Mouse (Mus musculus): Measurements from ENCODE around the gene Cyp2w1. TPM values are rescaled to one million over a fixed set of nuclear protein-coding genes. Genes with fewer than 3 reads are reported as not detected.

Cyp2w1 gene
- total RNA-seq (2021), result not detected
- long read RNA-seq, experiment 1, result 0 reads
- long read RNA-seq, experiment 2, result 0 reads

DNA sequence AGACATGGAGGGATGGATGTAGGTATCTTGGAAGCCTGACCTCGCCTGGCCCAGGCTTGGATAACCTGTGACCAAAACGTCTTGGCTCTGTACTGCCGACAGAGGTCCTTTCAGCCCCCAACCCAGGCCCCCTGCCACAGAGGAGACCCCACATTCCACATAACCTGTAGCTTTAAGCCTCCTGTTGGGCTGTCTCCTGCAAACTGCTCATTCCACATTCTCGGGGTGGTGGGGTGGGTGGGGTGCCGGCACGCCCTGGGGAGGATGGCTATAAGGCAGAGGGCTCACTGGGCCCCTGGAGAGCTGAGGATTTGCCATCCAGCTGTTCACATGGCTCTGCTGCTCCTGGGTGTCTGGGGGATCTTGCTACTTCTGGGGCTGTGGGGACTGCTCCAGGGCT, at the start of gene Cyp2w1:
TSS of gene Cyp2w1 (plus strand) at position 301 of the 400 bp plus-strand sequence.
- DNase-seq, result no peak
- intact Hi-C loops (cut with DNase I), result no loop called here

GRCm38 (mm10) chr5:139303646-139304061, 48.8 kb upstream of the Cyp2w1 start:
- intact Hi-C loops (cut with DNase I), result no loop called here
- DNase-seq, result no peak

DNA sequence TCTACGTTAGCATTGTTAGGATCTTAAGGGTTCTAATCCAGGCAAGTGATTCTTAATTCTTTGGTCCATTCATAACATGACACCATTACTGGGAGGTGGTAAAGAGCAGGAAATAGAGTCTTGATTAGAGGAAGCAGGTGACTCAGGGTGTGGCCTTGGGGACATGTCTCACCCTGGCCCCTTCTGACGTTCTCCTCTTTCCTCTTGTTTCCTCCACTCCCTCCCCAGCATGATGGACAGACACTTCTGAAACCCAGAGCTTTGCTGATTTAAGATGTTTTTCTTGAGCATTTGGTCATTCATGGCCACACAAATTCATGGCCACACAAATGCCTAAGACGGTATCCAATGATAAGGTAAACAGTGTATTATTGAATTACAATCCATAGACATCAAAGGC, 42.5 kb upstream of the Cyp2w1 start:
- intact Hi-C loops (cut with DNase I), result no loop called here
- no peak for DNase-seq

GRCm38 (mm10) chr5:139310477-139310876, 41.9 kb upstream of the Cyp2w1 start:
- DNase-seq, result no peak
- intact Hi-C loops (cut with DNase I), result no loop called here

GRCm38 (mm10) chr5:139311822-139312221, 40.6 kb upstream of the Cyp2w1 start:
- intact Hi-C loops (cut with DNase I), result no loop called here
- no peak for DNase-seq

- intact Hi-C loops (cut with DNase I), result no loop called here
- DNase-seq, result no peak
These were observed 38.9 kb upstream of the Cyp2w1 start for GRCm38 (mm10) chr5:139313536-139313935.

DNA sequence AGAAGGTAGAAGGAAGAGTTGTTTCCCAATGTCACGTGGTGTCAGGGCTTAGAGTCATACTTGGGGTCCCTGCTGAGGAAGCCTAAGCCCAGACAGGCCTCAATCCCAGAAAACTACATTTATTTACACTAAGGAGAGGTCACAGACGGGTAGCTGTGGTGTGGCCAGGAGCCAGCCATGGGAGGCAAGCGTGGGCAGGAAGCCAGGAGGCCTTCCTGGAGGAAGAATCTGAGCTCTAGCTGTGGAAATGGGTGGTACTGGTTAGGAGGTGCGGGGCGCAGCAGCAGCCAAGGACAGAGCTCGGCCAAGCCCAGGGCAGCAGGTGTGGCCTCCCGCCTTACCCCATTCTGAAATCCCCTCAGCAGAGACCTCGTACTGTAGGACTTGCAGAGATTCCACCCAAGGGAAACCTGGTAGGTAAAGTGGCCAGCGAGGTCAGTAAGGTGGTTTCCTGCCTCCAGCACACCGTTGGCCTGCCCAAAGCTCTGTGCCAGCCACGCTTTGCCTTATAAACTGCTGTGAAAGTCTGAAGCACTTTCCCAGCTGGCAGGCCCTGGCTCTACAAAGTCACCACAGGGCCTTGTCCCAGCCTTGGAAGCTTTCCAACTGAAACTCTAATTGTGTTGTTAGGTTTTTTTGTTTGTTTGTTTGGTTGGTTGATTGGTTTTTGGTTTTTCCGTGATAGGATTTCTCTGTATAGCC, 37.3 kb upstream of the Cyp2w1 start:
- intact Hi-C loops (cut with DNase I), result no loop called here
- no peak for DNase-seq

DNA sequence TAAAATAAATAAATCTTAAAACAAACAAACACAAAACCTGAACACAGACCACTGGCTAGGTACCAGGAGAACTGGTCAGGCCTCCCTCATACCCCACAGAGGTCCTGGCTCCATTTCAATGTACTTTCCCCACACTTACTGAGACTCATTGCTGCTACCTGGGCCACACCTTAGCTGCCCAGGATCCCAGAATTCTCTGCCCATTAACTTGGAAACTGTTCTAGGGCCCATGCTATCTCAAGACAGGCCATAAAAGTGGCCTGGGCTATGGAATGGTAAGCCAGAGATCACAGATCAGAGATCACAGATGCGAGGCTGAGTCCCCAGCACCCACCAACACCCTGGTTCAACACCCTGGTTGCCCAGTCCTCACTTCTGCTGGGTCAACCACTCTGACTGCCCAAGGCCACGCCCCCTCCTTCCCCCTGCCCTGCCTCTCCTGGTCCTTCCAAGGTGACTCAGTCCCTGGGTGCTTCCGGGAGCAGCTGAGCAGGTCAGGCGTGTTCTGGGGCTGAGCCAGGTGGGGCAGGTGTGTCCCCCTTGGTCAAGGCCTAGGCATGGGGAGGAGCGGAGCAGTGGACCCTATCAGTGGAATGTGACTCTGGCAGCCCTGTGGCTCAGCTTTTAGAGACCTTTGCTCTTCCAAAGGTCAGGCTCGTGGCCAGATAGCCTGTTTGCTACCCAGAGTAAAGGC, 35.3 kb upstream of the Cyp2w1 start:
- intact Hi-C loops (cut with DNase I), result no loop called here
- DNase-seq, result no peak

DNA sequence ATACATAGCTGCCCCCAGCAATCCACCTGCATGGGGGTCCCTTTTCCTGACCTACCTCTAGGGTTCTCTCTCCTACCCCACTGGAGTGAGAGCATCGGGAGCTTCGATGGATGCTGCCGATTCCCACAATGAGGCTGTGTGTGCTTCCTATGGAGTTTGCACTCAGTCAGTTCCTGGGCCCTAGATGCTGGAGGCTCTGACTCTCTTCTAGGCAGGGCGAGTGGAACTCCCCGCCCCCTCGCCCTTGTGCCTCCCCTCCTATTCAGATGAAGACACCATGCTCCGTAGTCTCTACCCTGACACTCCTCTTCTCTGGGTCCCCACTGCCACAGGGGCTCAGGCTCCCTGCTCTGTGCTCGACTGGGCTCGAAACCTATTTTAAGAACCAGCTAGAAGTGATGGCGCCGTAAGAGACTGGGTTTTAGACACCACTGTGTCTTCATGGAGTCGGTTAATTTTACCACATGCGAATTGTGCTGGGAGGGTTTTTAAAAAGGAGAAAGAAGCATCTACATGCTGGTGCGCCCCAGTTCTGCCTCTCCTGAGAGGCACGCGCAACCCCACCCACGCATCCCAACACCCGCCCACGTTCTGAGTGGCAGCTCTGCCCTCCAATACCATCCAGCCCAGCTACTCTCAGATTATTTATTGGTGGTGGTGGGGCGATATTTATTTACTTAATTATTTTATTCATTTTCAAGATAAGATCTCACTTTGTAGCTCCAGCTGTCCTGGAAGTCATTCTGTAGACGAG, 34.5 kb upstream of the Cyp2w1 start:
- intact Hi-C loops (cut with DNase I), result no loop called here
- no peak for DNase-seq

GRCm38 (mm10) chr5:139320424-139320823, 32.0 kb upstream of the Cyp2w1 start:
- intact Hi-C loops (cut with DNase I), result no loop called here
- no peak for DNase-seq

GRCm38 (mm10) chr5:139321331-139321730, 31.1 kb upstream of the Cyp2w1 start:
- intact Hi-C loops (cut with DNase I), result no loop called here
- DNase-seq, result no peak

DNA sequence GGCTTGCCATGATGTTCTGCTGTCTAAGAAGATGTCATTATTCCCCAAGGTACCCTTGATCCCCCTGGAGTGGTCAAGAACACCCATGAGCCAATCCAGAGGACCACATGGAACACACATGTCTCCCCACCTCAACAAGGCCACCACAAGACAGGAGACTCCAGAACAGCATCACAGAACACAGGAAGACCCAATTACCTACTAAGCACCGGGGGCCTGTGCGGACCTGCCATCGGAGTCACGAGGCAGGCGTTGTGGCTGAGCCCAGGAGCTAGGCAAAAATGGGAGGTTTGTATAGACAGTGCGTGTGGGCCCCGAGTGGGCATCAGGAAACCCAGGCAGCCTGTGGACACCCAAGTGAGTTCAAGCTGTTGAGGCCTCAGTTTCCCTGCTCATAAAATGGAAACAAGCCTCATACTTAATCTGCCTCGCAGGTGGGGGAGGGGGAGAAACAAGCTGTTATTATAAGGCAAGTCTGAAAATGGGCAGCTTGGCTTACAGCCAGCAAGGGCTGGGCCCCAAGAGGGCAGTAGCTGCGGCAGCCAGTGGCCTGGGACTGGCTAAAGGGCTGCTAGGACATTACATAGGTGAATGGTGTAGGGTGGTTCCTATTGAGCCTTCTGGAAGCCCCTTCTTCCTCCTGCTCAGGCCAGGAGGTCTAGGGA, 29.0 kb upstream of the Cyp2w1 start:
- DNase-seq, result no peak
- intact Hi-C loops (cut with DNase I), result no loop called here

GRCm38 (mm10) chr5:139324045-139324491, 28.3 kb upstream of the Cyp2w1 start:
- intact Hi-C loops (cut with DNase I), result loop anchor here (2.0 kb wide), 1 partner anchor 39 kb away; no protein-coding TSS in a partner anchor

GRCm38 (mm10) chr5:139324691-139325394, 27.6 kb upstream of the Cyp2w1 start:
- DNase-seq, result peak in 1 of 2 experiments; percentile 34
- intact Hi-C loops (cut with DNase I), result loop anchor here (2.0 kb wide), 1 partner anchor 40 kb away; no protein-coding TSS in a partner anchor

More at GRCm38 (mm10) chr5:139324045-139324491, 28.3 kb upstream of the Cyp2w1 start:
- DNase-seq, result no peak

DNA sequence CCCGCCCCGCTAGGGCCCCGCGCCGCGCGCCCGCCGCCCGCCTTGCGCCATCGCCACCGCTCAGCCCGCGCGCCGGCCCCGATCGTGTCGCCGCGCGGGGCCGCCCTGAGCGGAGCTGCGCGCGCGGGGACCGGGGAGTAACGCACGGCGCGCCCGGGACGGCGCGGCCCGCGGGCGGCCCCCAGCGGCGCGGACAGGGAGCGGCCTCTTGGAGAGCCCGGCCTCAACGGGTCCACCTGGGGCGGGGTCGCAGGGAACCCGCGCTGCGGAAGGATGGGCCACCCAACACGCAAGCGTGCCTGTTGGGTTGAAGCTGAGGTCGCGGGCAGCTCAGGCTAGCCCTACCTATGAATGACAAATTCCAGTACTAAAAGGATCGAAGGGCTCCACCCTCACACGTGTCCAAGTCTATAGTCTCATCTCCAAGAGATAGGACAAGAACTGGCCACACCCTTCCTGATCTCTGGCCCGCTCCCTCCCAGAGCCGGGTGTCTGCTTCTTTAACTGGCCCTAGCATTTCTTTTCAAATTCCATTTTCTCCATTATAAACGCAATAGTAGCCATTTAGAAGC, 26.9 kb upstream of the Cyp2w1 start, which contains the start of gene Adap1:
TSS of gene Adap1 (minus strand) at position 228 of the 572 bp plus-strand sequence.
- intact Hi-C loops (cut with DNase I), result loop anchor here (2.0 kb wide), 1 partner anchor 41 kb away; no protein-coding TSS in a partner anchor

GRCm38 (mm10) chr5:139326111-139326696, 26.2 kb upstream of the Cyp2w1 start:
- intact Hi-C loops (cut with DNase I), result no loop called here

More for the DNA sequence above, 26.9 kb upstream of the Cyp2w1 start, which contains the start of gene Adap1:
- peak; percentile 71 to 75 for DNase-seq

GRCm38 (mm10) chr5:139326986-139327633, 25.3 kb upstream of the Cyp2w1 start:
- intact Hi-C loops (cut with DNase I), result no loop called here
- no peak for DNase-seq

More at GRCm38 (mm10) chr5:139326111-139326696, 26.2 kb upstream of the Cyp2w1 start:
- DNase-seq, result no peak

- no peak for DNase-seq
- intact Hi-C loops (cut with DNase I), result no loop called here
These were observed 24.8 kb upstream of the Cyp2w1 start for GRCm38 (mm10) chr5:139327634-139328020.

Measured in heart, postnatal 14 days (tissue).